Mouse (Mus musculus): ENCODE data around the gene Ehd4. TPM values are rescaled to one million over a fixed set of nuclear protein-coding genes. Genes with fewer than 3 reads are reported as not detected.

Ehd4 gene
- polyA plus RNA-seq, 1 experiment from 2014 or later, result 27.2 TPM

DNA sequence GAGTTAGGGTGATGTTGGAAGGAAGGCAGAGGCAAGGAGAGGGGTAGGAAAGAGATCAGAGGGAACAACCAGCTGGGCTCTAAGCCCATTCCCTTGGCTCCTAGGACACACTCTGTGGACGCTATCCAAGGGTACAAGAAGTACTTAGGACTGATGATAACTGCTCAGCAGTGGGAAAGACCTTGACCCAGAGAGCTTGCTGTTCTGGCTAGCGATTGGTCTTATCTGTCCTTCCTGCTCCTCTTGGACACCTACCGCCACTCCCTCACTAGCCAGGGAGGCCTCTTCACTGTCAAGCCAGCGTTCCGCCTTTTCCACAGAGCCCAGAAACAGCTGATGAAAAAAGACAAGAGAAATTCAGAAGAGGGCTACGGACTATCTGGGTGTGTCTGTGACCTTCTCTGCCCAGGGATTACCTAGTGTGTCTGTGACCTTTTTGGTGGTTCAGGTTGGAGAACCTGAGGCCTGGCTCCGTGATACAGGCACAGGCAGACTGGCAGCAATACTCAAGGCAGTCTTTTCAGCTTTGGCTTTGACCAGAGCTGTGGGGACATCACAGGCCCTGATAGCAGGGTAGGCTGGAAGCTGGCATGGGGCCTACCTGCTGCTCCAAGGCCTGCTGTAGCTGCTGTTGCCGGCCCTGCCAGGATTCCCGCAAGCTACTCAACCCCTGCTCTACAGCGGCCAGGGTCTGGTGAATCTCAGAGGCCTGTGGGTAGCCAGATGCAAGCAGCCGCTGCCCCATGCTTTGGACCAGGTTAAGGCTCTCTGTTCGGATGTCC is 99.4 kb downstream of the Ehd4 start:
- WGBS (ENCODE audit: insufficient replicate concordance), result 71% methylated on average over 12 of the region's 12 CpGs
- no peak for DNase-seq

DNA sequence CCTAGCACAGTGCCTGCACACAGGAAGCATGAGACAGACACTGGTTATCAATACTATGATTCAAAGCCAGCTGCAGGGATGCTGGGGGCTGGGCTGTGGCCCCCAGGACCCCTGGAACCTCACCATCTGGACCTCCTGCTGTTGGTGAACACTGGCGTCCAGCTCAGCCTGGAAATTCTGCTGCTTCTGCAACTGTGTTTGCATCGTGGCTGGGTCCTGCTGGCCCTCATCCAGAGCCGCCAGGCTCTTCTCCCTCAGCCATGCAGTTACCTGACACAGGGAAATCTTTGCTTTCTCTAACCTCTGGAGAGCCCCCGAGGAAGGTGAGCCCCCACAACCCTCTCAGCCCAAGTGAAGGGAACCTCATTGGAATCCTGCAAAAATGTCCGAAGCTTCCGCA is 103.0 kb downstream of the Ehd4 start:
- Histone ChIP-seq H3K9me3 (replicated peaks) (no peaks in the 10 kb centered on the region), H3K4me3 (replicated peaks) (no peak overlapping the region), H3K27ac (no peak overlapping the region), H3K4me1 (replicated peaks) (no peaks in the 10 kb centered on the region), H3K9ac (no peak overlapping the region), H3K36me3 (no peaks in the 10 kb centered on the region), H3K4me2 (no peak overlapping the region), H3K27me3 (peaks cover 4% of the 10 kb centered on the region; the same call in 1 of the 2 replicates)
- no peak for DNase-seq
- WGBS (ENCODE audit: insufficient replicate concordance), result 56% methylated on average over 6 of the region's 6 CpGs
- no peak for ATAC-seq (ENCODE audit: low read depth)

More for the DNA sequence above, 99.4 kb downstream of the Ehd4 start:
- Histone ChIP-seq H3K27ac (no peak overlapping the region), H3K27me3 (peaks cover 4% of the 10 kb centered on the region; the same call in 1 of the 2 replicates), H3K9ac (no peak overlapping the region), H3K4me2 (no peak overlapping the region), H3K9me3 (replicated peaks) (no peaks in the 10 kb centered on the region), H3K4me1 (replicated peaks) (no peaks in the 10 kb centered on the region), H3K4me3 (replicated peaks) (no peak overlapping the region), H3K36me3 (no peaks in the 10 kb centered on the region)
- ATAC-seq (ENCODE audit: low read depth), result no peak

DNA sequence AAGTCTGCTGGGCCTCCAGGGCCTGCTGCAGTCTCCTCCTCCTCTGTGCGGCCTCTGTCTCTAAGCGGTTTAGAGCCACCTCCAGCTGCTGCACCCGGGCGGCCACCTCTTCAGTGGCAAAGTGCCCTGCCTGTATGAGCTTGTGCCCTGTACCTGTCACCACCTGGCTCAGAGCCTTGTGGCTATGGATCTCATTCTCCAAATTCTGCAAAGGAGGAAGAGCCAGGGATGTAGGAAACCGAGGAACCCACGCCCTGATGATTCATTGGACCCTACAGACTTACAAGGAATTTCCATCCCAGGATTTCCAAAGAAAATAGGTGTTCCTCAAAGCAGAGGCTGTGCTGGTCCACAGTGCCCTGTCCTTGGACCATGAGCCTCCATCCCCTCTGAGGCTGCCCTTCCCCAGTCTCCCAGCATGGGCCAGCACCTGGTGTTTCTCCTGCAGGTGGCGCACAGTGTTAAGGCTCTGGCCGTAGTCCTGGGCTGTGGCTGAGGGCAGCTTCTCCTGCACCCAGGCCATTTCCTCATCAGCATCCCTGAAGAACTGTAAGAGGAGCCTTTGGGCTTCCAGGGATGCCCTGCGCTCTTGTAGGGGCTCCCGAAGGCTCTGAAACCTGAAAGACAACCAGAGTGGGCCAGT is 104.7 kb downstream of the Ehd4 start:
- H3K9ac ChIP-seq, result no peak overlapping the region
- H3K27ac ChIP-seq, result no peak overlapping the region
- ATAC-seq (ENCODE audit: low read depth) (no peak), DNase-seq (no peak)
- no peak overlapping the region for H3K4me3 ChIP-seq (replicated peaks)
- no peak overlapping the region for H3K4me2 ChIP-seq
- no peaks in the 10 kb centered on the region for H3K4me1 ChIP-seq (replicated peaks)
- WGBS (ENCODE audit: insufficient replicate concordance), result 55% methylated on average over 10 of the region's 10 CpGs
- H3K9me3 ChIP-seq (replicated peaks), result no peaks in the 10 kb centered on the region
- H3K36me3 ChIP-seq, result no peaks in the 10 kb centered on the region
- H3K27me3 ChIP-seq, result peaks cover 4% of the 10 kb centered on the region; the same call in 1 of the 2 replicates

DNA sequence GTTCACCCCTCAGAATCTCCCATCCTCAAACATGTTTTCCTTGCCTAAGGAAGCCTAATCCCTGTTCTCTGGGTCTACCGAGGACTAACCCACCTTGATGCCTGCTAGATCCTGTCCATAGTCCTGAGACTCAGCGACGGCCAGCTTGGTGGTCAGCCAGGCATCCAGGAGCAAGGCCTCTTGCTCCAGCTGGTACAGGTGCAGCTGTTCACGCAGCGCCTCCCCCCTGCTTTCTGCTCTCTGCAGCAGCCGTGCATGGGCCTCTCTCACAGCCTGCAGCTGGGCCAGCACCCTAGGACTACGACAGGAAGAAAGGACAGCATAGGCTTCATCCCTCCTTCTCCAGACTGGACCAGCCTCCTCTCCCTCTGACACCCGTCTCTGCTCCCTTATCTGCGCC is 106.2 kb downstream of the Ehd4 start:
- 65% methylated on average over 9 of the region's 9 CpGs for WGBS (ENCODE audit: insufficient replicate concordance)
- Histone ChIP-seq H3K9me3 (replicated peaks) (no peaks in the 10 kb centered on the region), H3K4me3 (replicated peaks) (no peak overlapping the region), H3K36me3 (no peaks in the 10 kb centered on the region), H3K4me2 (no peak overlapping the region), H3K4me1 (replicated peaks) (peaks cover 6% of the 10 kb centered on the region; the same call in 1 of the 2 replicates), H3K27me3 (peaks cover 4% of the 10 kb centered on the region; the same call in 1 of the 2 replicates), H3K27ac (no peak overlapping the region), H3K9ac (no peak overlapping the region)
- ATAC-seq (ENCODE audit: low read depth) (no peak), DNase-seq (no peak)

DNA sequence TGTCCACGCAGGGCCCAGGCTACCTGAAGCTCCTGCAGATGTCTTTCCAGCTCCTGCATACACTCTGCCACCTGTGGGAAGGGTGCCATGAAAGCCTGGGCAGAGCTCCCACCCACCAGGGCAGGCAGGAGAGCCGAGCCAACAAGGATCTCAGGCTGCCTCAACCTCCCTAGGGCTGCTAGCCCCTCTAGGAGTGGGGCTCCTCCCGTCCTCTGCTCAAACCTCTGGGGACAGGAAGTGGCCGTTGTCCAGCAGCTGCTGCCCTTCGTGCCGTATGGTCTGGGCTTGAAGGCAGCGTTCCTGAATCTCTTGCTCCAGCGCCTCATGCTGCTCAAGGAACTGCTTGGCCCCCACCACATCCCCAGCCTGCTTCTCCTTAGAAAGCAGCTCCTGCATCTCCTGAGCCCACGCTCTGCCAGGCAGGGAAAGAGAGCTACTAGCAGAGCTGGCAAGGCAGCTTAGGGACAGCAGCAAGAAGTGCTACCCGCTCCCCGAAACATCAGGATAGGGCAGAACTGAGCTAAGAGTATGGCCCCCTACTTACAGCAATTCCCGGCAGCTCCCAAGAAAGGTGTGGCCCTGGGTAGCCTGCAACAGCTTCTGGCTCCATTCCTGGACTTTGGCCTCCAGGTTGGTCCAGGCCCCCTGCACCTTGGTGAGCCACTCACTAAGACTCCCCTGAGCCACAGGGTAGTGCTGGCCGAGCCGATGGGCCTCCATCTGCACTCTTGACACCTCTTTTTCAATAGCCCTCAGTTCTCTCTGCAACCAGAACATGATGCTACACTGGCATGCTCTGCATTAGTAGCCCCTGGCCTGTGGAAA is 107.7 kb downstream of the Ehd4 start:
- ATAC-seq (ENCODE audit: low read depth), result no peak

DNA sequence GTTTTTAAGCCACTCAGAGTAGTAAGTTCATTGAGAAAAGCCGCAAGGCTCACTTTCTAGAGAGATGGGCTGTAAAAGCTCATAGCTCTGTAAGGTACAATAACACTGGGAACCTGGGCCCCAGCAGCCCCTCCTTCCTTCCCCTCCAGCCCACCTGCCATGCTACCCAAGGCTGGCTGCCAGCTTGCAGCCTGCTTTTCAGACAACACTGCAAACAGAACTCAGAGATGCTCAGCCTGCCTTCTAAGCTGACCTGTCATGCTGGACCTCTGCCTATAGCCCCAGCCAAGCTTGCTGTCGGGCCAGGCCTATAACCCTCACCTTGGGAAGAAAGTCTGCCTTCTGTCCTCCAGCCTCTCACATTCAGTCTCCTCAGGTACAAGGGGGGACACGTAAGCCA is 109.7 kb downstream of the Ehd4 start:
- no peaks in the 10 kb centered on the region for H3K9me3 ChIP-seq (replicated peaks)
- 72% methylated on average over 3 of the region's 3 CpGs for WGBS (ENCODE audit: insufficient replicate concordance)
- H3K4me3 ChIP-seq (replicated peaks), result no peak overlapping the region
- DNase-seq, result no peak
- H3K9ac ChIP-seq, result peak overlapping the region; percentile 13; the same call in 1 of the 2 replicates
- peaks cover 4% of the 10 kb centered on the region; the same call in 1 of the 2 replicates for H3K27me3 ChIP-seq
- H3K4me1 ChIP-seq (replicated peaks), result peaks cover 6% of the 10 kb centered on the region; the same call in 1 of the 2 replicates
- ATAC-seq (ENCODE audit: low read depth), result no peak
- H3K36me3 ChIP-seq, result peaks cover 24% of the 10 kb centered on the region
- no peak overlapping the region for H3K4me2 ChIP-seq
- H3K27ac ChIP-seq, result no peak overlapping the region

More for the DNA sequence above, 107.7 kb downstream of the Ehd4 start:
- Histone ChIP-seq H3K9ac (no peak overlapping the region), H3K4me2 (no peak overlapping the region), H3K27me3 (peaks cover 4% of the 10 kb centered on the region; the same call in 1 of the 2 replicates), H3K9me3 (replicated peaks) (no peaks in the 10 kb centered on the region), H3K27ac (no peak overlapping the region), H3K4me3 (replicated peaks) (no peak overlapping the region), H3K36me3 (peaks cover 4% of the 10 kb centered on the region), H3K4me1 (replicated peaks) (peaks cover 6% of the 10 kb centered on the region; the same call in 1 of the 2 replicates)
- 57% methylated on average over 14 of the region's 14 CpGs for WGBS (ENCODE audit: insufficient replicate concordance)
- DNase-seq, result no peak

DNA sequence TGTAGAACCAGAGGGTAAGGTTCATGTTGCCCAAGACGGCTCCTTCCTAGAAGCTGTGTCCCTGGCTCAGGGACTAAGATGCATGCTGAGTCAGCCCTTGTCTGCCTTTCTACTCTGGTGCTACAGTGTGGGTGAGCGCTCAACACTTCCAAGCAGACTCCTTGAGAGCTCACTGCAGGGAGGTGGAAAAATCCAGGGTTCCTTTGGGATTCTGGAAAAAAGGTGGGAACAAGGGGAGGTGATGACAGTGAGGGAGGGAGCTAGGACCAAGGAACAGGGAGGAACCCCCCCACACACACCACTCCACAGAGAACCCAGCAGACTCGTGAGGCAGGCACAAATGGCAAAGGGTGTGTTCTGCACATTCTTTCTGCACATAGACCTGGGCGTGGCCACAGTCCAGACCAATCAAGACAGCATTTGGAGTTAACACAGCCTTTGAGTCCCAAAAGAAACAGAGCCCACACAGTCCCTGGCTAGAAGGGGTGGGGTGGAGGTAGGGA is 110.3 kb downstream of the Ehd4 start:
- H3K27me3 ChIP-seq, result peaks cover 4% of the 10 kb centered on the region; the same call in 1 of the 2 replicates
- no peak overlapping the region for H3K27ac ChIP-seq
- H3K4me2 ChIP-seq, result no peak overlapping the region
- WGBS (ENCODE audit: insufficient replicate concordance), result 43% methylated on average over 4 of the region's 4 CpGs
- no peak overlapping the region; the same call in 1 of the 2 replicates for H3K9ac ChIP-seq
- DNase-seq, result no peak
- peaks cover 6% of the 10 kb centered on the region; the same call in 1 of the 2 replicates for H3K4me1 ChIP-seq (replicated peaks)
- peaks cover 29% of the 10 kb centered on the region for H3K36me3 ChIP-seq
- no peak overlapping the region for H3K4me3 ChIP-seq (replicated peaks)
- H3K9me3 ChIP-seq (replicated peaks), result no peaks in the 10 kb centered on the region
- ATAC-seq (ENCODE audit: low read depth), result no peak

DNA sequence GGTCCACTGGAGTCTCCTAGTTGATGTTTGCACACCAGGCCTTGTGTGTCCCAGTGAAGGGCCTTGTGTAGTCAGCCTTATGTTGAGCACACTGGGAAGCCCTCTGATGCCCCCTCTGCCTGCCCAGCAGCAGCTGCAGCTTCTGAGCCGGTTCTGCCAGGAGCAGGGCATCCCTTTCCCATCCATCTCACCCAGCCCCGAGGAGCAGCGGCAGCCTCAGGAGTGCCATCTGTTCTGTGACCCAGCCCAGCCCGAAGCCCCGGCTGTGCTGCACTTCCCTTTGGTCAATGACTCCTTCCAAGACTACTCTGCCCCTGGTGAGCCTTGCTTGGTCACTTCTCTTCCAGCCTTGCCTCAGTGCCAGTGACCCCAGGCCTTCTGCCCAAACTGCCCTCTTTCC is 113.4 kb downstream of the Ehd4 start:
- WGBS (ENCODE audit: insufficient replicate concordance), result 79% methylated on average over 5 of the region's 5 CpGs
- Histone ChIP-seq H3K9ac (no peak overlapping the region), H3K27me3 (no peaks in the 10 kb centered on the region), H3K36me3 (peaks cover 41% of the 10 kb centered on the region), H3K4me1 (replicated peaks) (peaks cover 6% of the 10 kb centered on the region; the same call in 1 of the 2 replicates), H3K9me3 (replicated peaks) (no peaks in the 10 kb centered on the region), H3K4me3 (replicated peaks) (no peak overlapping the region), H3K27ac (no peak overlapping the region), H3K4me2 (no peak overlapping the region)
- DNase-seq, result no peak
- no peak for ATAC-seq (ENCODE audit: low read depth)

Other genes starting within 250 kb of the Ehd4 start
- 0.28 and 0.57 TPM in 2 replicates for gene Mapkbp1, start 181.9 kb downstream of the Ehd4 start, polyA plus RNA-seq (2015; fragmentation: Nextera tagmentation; extraction: Ambion mirVana)
- gene Jmjd7, start 127.1 kb downstream of the Ehd4 start, polyA plus RNA-seq (2015; fragmentation: Nextera tagmentation; extraction: Ambion mirVana), result 7.2 and 8.2 TPM in 2 replicates
- gene Gm28042, start 127.1 kb downstream of the Ehd4 start, polyA plus RNA-seq (2015; fragmentation: Nextera tagmentation; extraction: Ambion mirVana), result 0.35 and 0.46 TPM in 2 replicates
- 0.14 TPM in 2 replicates for gene Pla2g4b, start 121.2 kb downstream of the Ehd4 start, polyA plus RNA-seq (2015; fragmentation: Nextera tagmentation; extraction: Ambion mirVana)
- 0.02 TPM in 1 of 2 replicates, not detected in the other for gene Pla2g4e, start 90.7 kb upstream of the Ehd4 start, polyA plus RNA-seq (2015; fragmentation: Nextera tagmentation; extraction: Ambion mirVana)
- not detected in 2 replicates for gene Pla2g4d, start 134.6 kb upstream of the Ehd4 start, polyA plus RNA-seq (2015; fragmentation: Nextera tagmentation; extraction: Ambion mirVana)
- gene Pla2g4f, start 159.6 kb upstream of the Ehd4 start, polyA plus RNA-seq (2015; fragmentation: Nextera tagmentation; extraction: Ambion mirVana), result 0.06 TPM in 1 of 2 replicates, not detected in the other
- gene Vps39, start 198.5 kb upstream of the Ehd4 start, polyA plus RNA-seq (2015; fragmentation: Nextera tagmentation; extraction: Ambion mirVana), result 7.1 and 8.2 TPM in 2 replicates
- 4.9 and 5.5 TPM in 2 replicates for gene Ganc, start 249.3 kb upstream of the Ehd4 start, polyA plus RNA-seq (2015; fragmentation: Nextera tagmentation; extraction: Ambion mirVana)
- 4.0 and 6.2 TPM in 2 replicates for gene Tmem87a, start 249.5 kb upstream of the Ehd4 start, polyA plus RNA-seq (2015; fragmentation: Nextera tagmentation; extraction: Ambion mirVana)

All from liver, embryonic 13.5 days (tissue).